Mouse (Mus musculus) cerebellum, adult 9-10 months (tissue): ENCODE results near the gene Prph2.

ENCODE experiments used
- DNase-seq: peaks from one replicate; pipeline ENCODE4 v3.0.0; 2022

The Prph2 gene

GRCm38 (mm10) chr17:46966892-46967291 lies 56.6 kb downstream of the Prph2 start:
- no peak for DNase-seq

GRCm38 (mm10) chr17:46972603-46973002 lies 62.3 kb downstream of the Prph2 start:
- DNase-seq, result no peak
